Mouse (Mus musculus) E14TG2a.4 (cell line): ENCODE measurements at regions not wholly inside any gene's neighbourhood (a gene's known extent, or its start where the extent isn't known, plus 50 kb on each side); places are given as distances from the start of the nearest gene placed in this dataset.

Experiments used
- CTCF ChIP-seq: conservative IDR thresholded peaks from 2 replicates; pipeline ENCODE4 v1.5.1; 2014; ENCODE audit warnings: low read length
- NANOG ChIP-seq: IDR thresholded peaks from 2 replicates; pipeline ENCODE4 v1.6.1; 2014; ENCODE audit warnings: borderline replicate concordance, low read length, mixed read lengths
- POU5F1 ChIP-seq: IDR thresholded peaks from 2 replicates; pipeline ENCODE4 v1.6.1; 2014; ENCODE audit warnings: low read length, borderline replicate concordance

DNA sequence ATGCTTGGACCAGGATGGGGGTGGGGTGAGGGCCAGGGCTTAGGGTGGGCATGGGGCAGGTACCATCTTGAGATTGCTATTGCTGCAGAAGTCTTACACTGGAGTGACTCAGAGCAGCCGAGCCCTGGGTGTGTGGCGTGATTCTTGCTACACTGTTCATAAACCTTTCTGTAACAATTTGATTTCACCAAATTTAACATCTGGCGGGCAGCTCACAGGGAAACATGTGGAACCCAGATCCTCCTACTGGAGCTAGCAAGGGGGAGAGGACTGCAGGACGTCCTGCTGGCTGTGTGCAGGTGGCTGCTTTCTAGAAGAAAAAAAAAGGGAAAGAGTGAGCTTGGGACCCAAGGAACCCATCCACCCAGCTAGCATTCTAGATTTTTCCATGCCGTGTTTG lies 719.7 kb downstream of the Vrk1 start:
- TF ChIP-seq CTCF, result no peak
- no peak for TF ChIP-seq NANOG
- TF ChIP-seq POU5F1, result no peak
